Mouse (Mus musculus) kidney, embryonic 16.5 days (tissue): ENCODE results near the gene Sumo3. TPM values are rescaled to one million over a fixed set of nuclear protein-coding genes. Genes with fewer than 3 reads are reported as not detected.

ENCODE experiments used
- ATAC-seq: fragments of 200-750 bp; cut with Nextera tagmentation; 2 replicates; pipeline ENCODE4 v1.8.0; 2017; ENCODE audit warnings: moderate TSS enrichment; ENCODE audit not compliant: low FRiP score, low TSS enrichment
- H3K27ac ChIP-seq: fragments of 300-500 bp; sonication (generic); 2 replicates; pipeline ENCODE4 v1.5.1; 2014; ENCODE audit warnings: low read length
- H3K27me3 ChIP-seq: fragments of 300-500 bp; sonication (generic); 2 replicates; pipeline ENCODE4 v1.6.1; 2014; ENCODE audit warnings: low read length, control low read depth, mixed read lengths; ENCODE audit not compliant: insufficient read depth
- H3K36me3 ChIP-seq: fragments of 300-500 bp; sonication (generic); 2 replicates; pipeline ENCODE4 v1.6.1; 2014; ENCODE audit warnings: low read length, control low read depth, mixed read lengths; ENCODE audit not compliant: insufficient read depth
- H3K4me1 ChIP-seq: fragments of 300-500 bp; sonication (generic); 2 replicates; pipeline ENCODE4 v1.6.1; 2014; ENCODE audit warnings: low read length, control low read depth, mixed read lengths; ENCODE audit not compliant: insufficient read depth
- H3K4me2 ChIP-seq: fragments of 300-500 bp; sonication (generic); replicated peaks from 2 replicates; pipeline ENCODE4 v1.6.1; 2014; ENCODE audit warnings: low read depth, low read length
- H3K4me3 ChIP-seq: fragments of 300-500 bp; sonication (generic); 2 replicates; pipeline ENCODE4 v1.5.1; 2014; ENCODE audit warnings: mild to moderate bottlenecking, low read length
- H3K9ac ChIP-seq: fragments of 300-500 bp; sonication (generic); replicated peaks from 2 replicates; pipeline ENCODE4 v1.6.1; 2014; ENCODE audit warnings: low read length
- H3K9me3 ChIP-seq: fragments of 300-500 bp; sonication (generic); 2 replicates; pipeline ENCODE4 v1.6.1; 2016; ENCODE audit warnings: low read length, control low read depth
- WGBS: fragments of 180-500 bp; shearing (Covaris S2); extraction: QIAGEN DNeasy Blood & Tissue Kit; methylation state at CpG from one replicate; pipeline ENCODE4 v1.1.7; 2014; 5-methylcytosine and 5-hydroxymethylcytosine counted together
- polyA plus RNA-seq: library from polyadenylated mRNA; unstranded; fragments of >200 nt; fragmentation: Nextera tagmentation; extraction: Ambion mirVana; gene quantifications from 2 replicates; pipeline ENCODE4 v1.2.1, GENCODE M21; 2015

Gene Sumo3
- polyA plus RNA-seq, 1 experiment from 2014 or later: 365 TPM

DNA sequence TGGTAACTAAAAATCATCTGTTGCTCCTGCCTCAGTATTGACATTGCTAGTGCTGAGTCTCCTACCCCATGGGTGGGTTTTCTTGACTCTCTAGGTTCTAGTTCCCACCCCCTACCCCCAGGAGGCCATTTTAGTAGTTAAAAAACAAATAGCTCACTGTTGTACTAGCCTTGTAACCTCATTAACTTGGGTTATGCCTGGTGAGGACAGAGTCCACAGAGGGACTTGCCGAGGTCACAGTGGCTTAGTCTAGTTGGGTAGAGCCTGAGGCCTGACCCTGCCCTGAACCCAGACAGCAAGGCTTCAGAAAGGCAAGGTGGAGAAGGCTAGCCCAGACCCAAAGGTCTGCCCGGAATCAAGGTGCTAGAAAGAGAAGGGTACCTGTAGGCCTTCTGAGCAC lies 17.9 kb upstream of the Sumo3 start:
- H3K27ac ChIP-seq: no peak overlapping the region
- H3K4me1 ChIP-seq: peaks cover 29% of the 10 kb centered on the region
- 88% methylated on average over 2 of the region's 2 CpGs for WGBS
- H3K9ac ChIP-seq: no peak overlapping the region
- H3K9me3 ChIP-seq: no peaks in the 10 kb centered on the region
- no peaks in the 10 kb centered on the region for H3K27me3 ChIP-seq
- peaks cover 4% of the 10 kb centered on the region; the same call in 1 of the 2 replicates for H3K36me3 ChIP-seq
- H3K4me2 ChIP-seq: no peak overlapping the region
- ATAC-seq: no peak
- no peak overlapping the region for H3K4me3 ChIP-seq

DNA sequence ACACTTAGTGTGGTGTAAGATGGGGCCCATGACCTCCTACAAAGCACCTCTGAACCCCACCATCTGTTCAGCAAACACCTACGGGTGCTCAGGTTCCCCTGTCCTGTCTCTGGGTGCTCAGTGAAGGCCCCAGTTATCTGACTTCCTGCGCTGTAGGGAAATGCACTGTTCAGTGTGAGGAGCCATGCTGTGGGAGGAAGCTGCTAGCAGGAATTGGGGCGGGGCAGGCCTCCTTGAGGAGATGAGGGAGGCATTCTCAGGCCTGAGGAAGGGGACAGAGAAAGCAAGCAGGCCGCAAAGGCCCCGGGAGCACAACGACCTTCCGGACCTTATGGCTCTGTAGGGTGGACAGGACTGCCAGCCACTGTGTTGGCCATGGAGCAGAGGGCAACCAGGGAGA lies 16.8 kb upstream of the Sumo3 start:
- Histone ChIP-seq H3K4me3 (no peak overlapping the region), H3K4me2 (no peak overlapping the region), H3K9me3 (no peaks in the 10 kb centered on the region), H3K9ac (no peak overlapping the region), H3K36me3 (peaks cover 15% of the 10 kb centered on the region), H3K4me1 (peaks cover 18% of the 10 kb centered on the region), H3K27me3 (no peaks in the 10 kb centered on the region), H3K27ac (peak overlapping the region; percentile 11; the same call in 1 of the 2 replicates)
- WGBS: 74% methylated on average over 7 of the region's 7 CpGs
- no peak for ATAC-seq

DNA sequence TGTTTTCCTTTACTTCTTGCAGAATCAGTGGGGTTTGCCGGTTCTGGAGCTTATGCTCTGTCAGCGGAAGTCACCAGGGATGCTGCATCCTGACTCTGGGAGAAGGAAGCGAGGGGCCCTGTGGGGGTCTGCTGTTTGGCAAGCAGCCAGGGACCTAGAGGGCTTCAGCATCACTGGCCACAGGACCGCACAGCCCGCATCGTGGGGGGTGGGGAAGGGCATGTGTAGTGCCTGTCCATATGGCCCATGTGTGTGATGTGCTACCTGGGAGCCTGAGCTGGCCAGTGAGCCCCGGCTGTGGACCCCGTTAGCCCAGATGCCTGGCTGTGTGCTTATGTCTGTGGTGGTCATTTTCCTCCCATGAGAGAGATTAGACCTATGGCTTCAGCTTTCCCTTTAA lies 16.1 kb upstream of the Sumo3 start:
- Histone ChIP-seq H3K4me3 (no peak overlapping the region), H3K27ac (peak overlapping the region; percentile 11; the same call in 1 of the 2 replicates), H3K4me1 (peaks cover 18% of the 10 kb centered on the region; the same call in 1 of the 2 replicates), H3K9ac (no peak overlapping the region), H3K27me3 (no peaks in the 10 kb centered on the region), H3K9me3 (no peaks in the 10 kb centered on the region), H3K4me2 (no peak overlapping the region), H3K36me3 (peaks cover 21% of the 10 kb centered on the region)
- no peak for ATAC-seq
- 72% methylated on average over 8 of the region's 8 CpGs for WGBS

DNA sequence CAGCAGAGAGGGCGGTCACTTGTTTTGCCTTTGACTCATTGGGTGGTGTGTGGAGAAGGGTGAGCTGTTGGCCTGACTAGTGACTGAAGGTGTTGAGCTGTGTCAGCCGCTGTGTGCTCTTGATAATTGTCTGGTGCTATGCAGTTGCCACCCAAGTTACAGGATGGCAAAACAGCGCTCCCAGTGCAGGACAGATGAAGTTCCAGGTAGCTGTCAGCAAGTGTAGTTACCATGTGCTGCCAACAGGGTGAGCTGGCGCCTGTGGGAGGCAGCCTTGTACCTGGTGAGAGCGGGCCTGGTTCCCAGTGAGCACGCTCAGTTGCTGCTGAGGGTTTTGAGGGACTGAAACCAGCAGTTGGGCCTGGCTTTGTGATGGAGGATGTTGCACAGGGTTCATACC lies 15.1 kb upstream of the Sumo3 start:
- WGBS: 52% methylated on average over 6 of the region's 6 CpGs
- no peak overlapping the region for H3K4me2 ChIP-seq
- no peaks in the 10 kb centered on the region for H3K9me3 ChIP-seq
- H3K4me3 ChIP-seq: no peak overlapping the region
- H3K36me3 ChIP-seq: peaks cover 32% of the 10 kb centered on the region
- peak; percentile 57 for ATAC-seq
- H3K9ac ChIP-seq: no peak overlapping the region
- no peaks in the 10 kb centered on the region for H3K27me3 ChIP-seq
- no peak overlapping the region for H3K27ac ChIP-seq
- peaks cover 18% of the 10 kb centered on the region; the same call in 1 of the 2 replicates for H3K4me1 ChIP-seq

DNA sequence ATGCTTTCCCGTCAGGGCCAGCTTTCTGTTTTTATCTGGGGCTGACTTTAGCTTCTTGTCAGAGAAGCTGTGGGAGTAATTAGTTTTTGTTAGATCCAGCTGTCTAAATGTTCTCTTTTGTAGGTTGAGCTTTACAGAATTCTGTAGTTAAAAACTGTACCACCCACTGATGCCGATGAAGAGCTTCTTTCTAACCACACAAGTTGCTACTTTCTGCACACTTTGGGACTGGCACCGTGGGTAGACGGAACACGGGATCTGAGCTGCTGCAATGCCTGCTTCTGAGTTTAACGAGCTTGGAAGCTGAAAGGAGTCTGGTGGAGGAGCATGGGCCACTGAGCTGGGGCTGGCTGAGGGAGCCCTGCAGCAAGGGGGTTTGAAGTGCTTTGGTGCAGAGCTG lies 14.4 kb upstream of the Sumo3 start:
- no peak overlapping the region for H3K9ac ChIP-seq
- H3K4me1 ChIP-seq: peaks cover 18% of the 10 kb centered on the region; the same call in 1 of the 2 replicates
- H3K4me3 ChIP-seq: no peak overlapping the region
- no peak for ATAC-seq
- 57% methylated on average over 6 of the region's 6 CpGs for WGBS
- no peaks in the 10 kb centered on the region for H3K27me3 ChIP-seq
- peaks cover 32% of the 10 kb centered on the region for H3K36me3 ChIP-seq
- no peak overlapping the region for H3K4me2 ChIP-seq
- no peak overlapping the region for H3K27ac ChIP-seq
- no peaks in the 10 kb centered on the region for H3K9me3 ChIP-seq

DNA sequence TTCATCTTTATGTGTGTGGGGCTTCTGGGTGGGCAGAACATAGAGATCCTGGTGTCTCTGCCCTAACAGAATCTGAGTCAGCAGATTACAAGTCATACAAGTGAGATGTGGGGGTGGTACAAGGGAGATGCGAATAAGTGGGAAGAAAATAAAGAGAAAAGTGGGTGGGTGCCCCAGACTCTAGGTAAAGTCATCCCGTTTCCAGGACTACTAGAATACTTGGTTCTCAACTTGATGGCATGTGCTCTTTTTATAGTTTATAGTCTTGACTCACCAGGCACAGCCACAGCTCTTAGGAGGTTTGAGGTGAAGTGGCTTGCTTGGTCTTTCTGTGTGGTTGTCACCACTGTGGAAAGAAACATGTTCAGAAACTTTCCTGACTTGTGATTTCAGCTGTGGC lies 9.8 kb upstream of the Sumo3 start:
- 78% methylated on average over 2 of the region's 2 CpGs for WGBS

DNA sequence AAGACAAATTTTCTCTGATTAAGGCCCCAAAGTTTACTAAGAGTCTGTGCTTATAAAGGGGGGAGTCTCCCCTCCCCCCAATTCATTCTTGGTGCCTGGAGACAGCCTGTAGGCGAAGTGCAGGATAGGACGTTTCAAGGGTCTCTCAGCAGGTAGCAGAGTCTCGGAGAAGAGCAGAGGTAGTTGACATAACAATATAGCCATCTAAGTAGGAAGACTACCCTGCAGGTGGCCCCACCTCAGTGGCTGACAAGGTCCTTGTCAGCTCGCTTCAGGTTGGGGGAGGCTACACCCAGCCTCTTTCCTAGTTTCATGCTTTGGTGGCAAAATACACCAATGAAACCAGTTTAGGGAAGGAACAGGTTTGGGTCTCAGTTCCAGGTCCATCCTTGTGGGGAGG lies 2.9 kb upstream of the Sumo3 start:
- no peak for ATAC-seq
- H3K9me3 ChIP-seq: no peaks in the 10 kb centered on the region
- H3K27ac ChIP-seq: no peak overlapping the region
- H3K9ac ChIP-seq: no peak overlapping the region
- peaks cover 13% of the 10 kb centered on the region for H3K4me1 ChIP-seq
- no peak overlapping the region for H3K4me2 ChIP-seq
- H3K27me3 ChIP-seq: no peaks in the 10 kb centered on the region
- WGBS: 69% methylated on average over 4 of the region's 4 CpGs
- no peak overlapping the region for H3K4me3 ChIP-seq
- peaks cover 16% of the 10 kb centered on the region for H3K36me3 ChIP-seq

More for the DNA sequence above, 9.8 kb upstream of the Sumo3 start:
- ATAC-seq: no peak
- H3K4me3 ChIP-seq: no peak overlapping the region
- H3K4me2 ChIP-seq: no peak overlapping the region
- H3K9ac ChIP-seq: no peak overlapping the region
- H3K27me3 ChIP-seq: no peaks in the 10 kb centered on the region
- peaks cover 56% of the 10 kb centered on the region for H3K36me3 ChIP-seq
- H3K4me1 ChIP-seq: 0 out of 2 replicates have a peak, but pooled peaks cover under 1% of the 10 kb centered on the region
- no peaks in the 10 kb centered on the region for H3K9me3 ChIP-seq
- no peak overlapping the region for H3K27ac ChIP-seq

DNA sequence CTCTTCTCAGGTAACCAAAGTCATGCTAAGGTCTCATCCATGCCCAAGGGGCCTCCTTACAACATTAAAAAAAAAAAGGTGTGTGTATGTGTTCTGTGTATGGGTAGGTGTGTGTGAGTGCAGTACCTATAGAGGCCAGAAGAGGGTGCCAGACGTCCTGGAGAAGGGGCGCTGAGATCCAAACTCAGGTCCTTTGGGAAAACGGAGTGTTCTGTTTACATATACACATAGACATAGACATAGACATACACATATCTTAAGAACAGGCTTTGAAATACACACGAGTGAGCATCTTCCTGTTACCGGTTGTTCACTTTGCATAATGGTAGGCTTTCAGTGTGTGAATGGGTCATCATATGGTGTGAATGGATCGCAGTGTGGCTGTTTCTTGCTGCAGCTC lies 1.8 kb upstream of the Sumo3 start:
- no peak overlapping the region for H3K27ac ChIP-seq
- 96% methylated on average over 6 of the region's 6 CpGs for WGBS

DNA sequence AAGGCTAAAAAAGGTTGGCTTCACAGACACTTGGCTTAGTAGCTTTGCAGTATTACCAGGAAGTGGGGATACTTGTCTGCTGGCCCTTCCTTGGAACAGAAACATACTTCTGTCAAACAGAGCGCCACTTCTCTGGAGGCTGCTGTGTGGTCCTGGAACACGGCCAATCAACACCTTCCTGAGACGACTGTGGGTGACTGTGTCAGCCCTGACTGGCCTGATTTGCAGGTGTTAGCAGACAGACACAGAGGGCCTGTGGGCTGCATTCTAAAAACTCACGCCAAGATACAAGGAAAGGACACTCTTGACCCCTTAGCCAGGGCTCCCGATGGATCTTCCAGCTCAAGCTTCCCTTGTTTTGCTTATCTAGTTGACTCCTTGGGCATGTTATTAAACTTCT lies 939 bp upstream of the Sumo3 start:
- H3K27ac ChIP-seq: peak overlapping the region; percentile 98
- H3K27me3 ChIP-seq: no peaks in the 10 kb centered on the region
- peaks cover 11% of the 10 kb centered on the region for H3K36me3 ChIP-seq
- H3K9me3 ChIP-seq: no peaks in the 10 kb centered on the region
- WGBS: 63% methylated on average over 5 of the region's 5 CpGs
- H3K4me2 ChIP-seq: no peak overlapping the region
- H3K9ac ChIP-seq: no peak overlapping the region
- no peak for ATAC-seq
- peaks cover 14% of the 10 kb centered on the region for H3K4me1 ChIP-seq
- no peak overlapping the region for H3K4me3 ChIP-seq

More for the DNA sequence above, 1.8 kb upstream of the Sumo3 start:
- Histone ChIP-seq H3K4me3 (no peak overlapping the region), H3K9me3 (no peaks in the 10 kb centered on the region), H3K4me2 (no peak overlapping the region), H3K36me3 (peaks cover 9% of the 10 kb centered on the region; the same call in 1 of the 2 replicates), H3K4me1 (peaks cover 14% of the 10 kb centered on the region), H3K9ac (no peak overlapping the region), H3K27me3 (no peaks in the 10 kb centered on the region)
- ATAC-seq: no peak

DNA sequence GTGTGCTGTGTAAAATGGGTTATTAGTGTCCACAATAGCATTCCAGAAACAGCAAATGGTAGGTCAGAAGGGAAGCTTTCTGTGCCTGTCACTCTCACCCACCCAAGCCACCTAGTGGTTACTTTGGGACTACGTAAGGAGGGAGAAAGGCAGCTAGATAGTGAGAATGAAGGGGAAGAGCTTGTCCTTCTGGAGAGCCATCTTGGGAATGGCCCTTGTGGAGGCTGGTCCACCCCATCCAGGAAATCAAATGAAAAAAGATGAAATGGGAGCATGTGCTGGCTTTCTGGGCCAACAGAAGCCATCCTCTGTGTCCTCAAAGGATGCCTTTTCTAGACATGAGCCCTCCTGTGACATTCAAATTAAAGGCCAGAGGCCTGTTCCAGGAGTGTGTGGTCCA lies 529 bp upstream of the Sumo3 start:
- Histone ChIP-seq H3K4me3 (peak overlapping the region; percentile 64), H3K27me3 (no peaks in the 10 kb centered on the region), H3K36me3 (peaks cover 15% of the 10 kb centered on the region), H3K4me1 (peaks cover 14% of the 10 kb centered on the region), H3K9me3 (no peaks in the 10 kb centered on the region), H3K4me2 (peak overlapping the region; percentile 82), H3K9ac (peak overlapping the region; percentile 85), H3K27ac (peak overlapping the region; percentile 98)
- ATAC-seq: 0 out of 2 replicates have a peak, but pooled peaks have one; percentile 28
- WGBS: 17% methylated on average over 1 of the region's 1 CpGs
